Mouse (Mus musculus) liver, postnatal 0 days (tissue): ENCODE data around the gene Rexo1.

ENCODE experiments used
- CTCF ChIP-seq: sonication (generic); IDR thresholded peaks from 2 replicates; pipeline ENCODE4 v1.5.1; 2016; ENCODE audit warnings: antibody characterized with exemption, low read depth
- EP300 ChIP-seq: IDR thresholded peaks from 2 replicates; pipeline ENCODE4 v1.6.1; 2016; ENCODE audit warnings: antibody characterized with exemption, low read depth, mild to moderate bottlenecking

DNA sequence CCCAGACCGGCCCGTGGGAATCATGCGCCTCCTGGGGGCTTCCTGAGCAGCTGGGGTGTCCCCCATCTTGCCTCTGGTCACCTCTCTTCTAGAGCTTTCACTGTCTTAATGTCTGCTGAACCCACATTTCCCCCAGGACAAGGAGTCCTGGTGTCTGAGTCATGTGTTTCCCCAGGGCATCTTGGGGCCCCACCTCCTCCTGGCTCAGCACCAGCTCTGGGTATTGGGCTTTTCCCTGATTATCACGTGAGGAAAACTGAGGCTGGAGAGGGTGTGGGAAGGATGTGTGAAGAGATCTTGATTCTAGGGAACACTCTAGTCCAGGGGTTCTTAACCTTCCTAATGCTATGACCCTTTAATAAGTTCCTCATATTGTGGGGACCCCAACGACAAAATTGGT, 23.2 kb downstream of the Rexo1 start:
- TF ChIP-seq CTCF = no peak
- TF ChIP-seq EP300 = no peak
